In the genomic region with DNA sequence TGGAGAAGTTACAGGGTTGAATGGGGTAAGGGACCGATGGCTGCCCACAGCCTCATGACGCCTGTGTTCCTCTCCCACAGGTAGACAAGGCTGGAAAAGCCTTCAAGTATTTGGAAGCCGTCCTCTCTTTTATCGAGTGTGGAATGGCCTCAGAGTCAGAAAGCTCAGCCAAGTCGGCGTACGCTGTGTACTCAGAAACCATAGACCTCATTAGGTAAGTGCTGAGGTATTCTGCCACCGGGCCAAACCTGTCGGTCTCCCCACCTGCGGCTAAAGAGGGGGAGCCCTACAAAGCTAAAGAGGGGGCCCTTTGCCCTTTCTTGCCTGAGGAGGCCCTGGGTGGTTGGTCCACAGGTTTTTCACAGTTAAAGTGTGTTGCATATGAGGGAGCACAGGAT, we compare ENCODE assay signal across 16 mouse cellular contexts.
DNase-seq lines count a peak whose midpoint lies in the region; ATAC-seq lines count a peak whose summit lies in the region.
"Had no signal": no experiment of that assay in that cellular context is flagged by ENCODE, and none has a peak within 500 bp of the region (broad histone marks: within the 10 kb centered on the region; RNA-seq: fewer than 3 reads in every experiment).

No protein-coding gene starts in this region.

- H3K27me3 ChIP-seq in hindbrain, embryonic 13.5 days: no peaks in the 10 kb centered on the region
- H3K27me3 ChIP-seq in hindbrain, embryonic 14.5 days (ENCODE audit: control insufficient read depth, insufficient read depth, low read length): no peaks in the 10 kb centered on the region
- peaks cover 9% of the 10 kb centered on the region for H3K27me3 ChIP-seq in embryonic facial prominence, embryonic 13.5 days
- no peaks in the 10 kb centered on the region for H3K27me3 ChIP-seq in limb, embryonic 12.5 days
- H3K27me3 ChIP-seq: heart, embryonic 13.5 days; intestine, embryonic 15.5 days; limb, embryonic 15.5 days had no signal

- H3K9me3 ChIP-seq in hindbrain, embryonic 13.5 days: no peaks in the 10 kb centered on the region
- H3K9me3 ChIP-seq in hindbrain, embryonic 14.5 days (ENCODE audit: control insufficient read depth, low read length): no peaks in the 10 kb centered on the region
- H3K9me3 ChIP-seq in embryonic facial prominence, embryonic 13.5 days: no peaks in the 10 kb centered on the region
- H3K9me3 ChIP-seq in limb, embryonic 12.5 days: no peaks in the 10 kb centered on the region
- H3K9me3 ChIP-seq: heart, embryonic 13.5 days; intestine, embryonic 15.5 days; limb, embryonic 15.5 days had no signal

- H3K4me3 ChIP-seq in hindbrain, embryonic 13.5 days: no peak overlapping the region
- H3K4me3 ChIP-seq in hindbrain, embryonic 14.5 days (replicated peaks; ENCODE audit: low read length): no peak overlapping the region
- no peak overlapping the region for H3K4me3 ChIP-seq in embryonic facial prominence, embryonic 13.5 days
- no peak overlapping the region for H3K4me3 ChIP-seq in limb, embryonic 12.5 days (replicated peaks)
- H3K4me3 ChIP-seq: heart, embryonic 13.5 days; intestine, embryonic 15.5 days; limb, embryonic 15.5 days had no signal

- peaks cover 14% of the 10 kb centered on the region for H3K36me3 ChIP-seq in hindbrain, embryonic 13.5 days
- peaks cover 12% of the 10 kb centered on the region; the same call in 1 of the 2 replicates for H3K36me3 ChIP-seq in hindbrain, embryonic 14.5 days (replicated peaks; ENCODE audit: control insufficient read depth, insufficient read depth)
- H3K36me3 ChIP-seq in embryonic facial prominence, embryonic 13.5 days: peaks cover 40% of the 10 kb centered on the region
- H3K36me3 ChIP-seq in limb, embryonic 12.5 days: peaks cover 49% of the 10 kb centered on the region

- ATAC-seq in hindbrain, embryonic 13.5 days (ENCODE audit: low FRiP score): no peak
- ATAC-seq in hindbrain, embryonic 14.5 days (ENCODE audit: low FRiP score): no peak
- ATAC-seq in embryonic facial prominence, embryonic 13.5 days (ENCODE audit: insufficient number of reproducible peaks, insufficient read depth, low FRiP score, low TSS enrichment, low read depth): peak; percentile 22; the same call in 1 of the 2 replicates
- ATAC-seq in limb, embryonic 12.5 days (ENCODE audit: insufficient number of reproducible peaks, insufficient read depth, low FRiP score, low TSS enrichment, low read depth): no peak
- ATAC-seq in cerebellum, adult (ENCODE audit: insufficient number of reproducible peaks, low FRiP score, low TSS enrichment): no peak
- ATAC-seq: intestine, embryonic 15.5 days had no signal

- no peak overlapping the region for H3K9ac ChIP-seq in hindbrain, embryonic 13.5 days
- H3K9ac ChIP-seq in hindbrain, embryonic 14.5 days: no peak overlapping the region
- H3K9ac ChIP-seq in embryonic facial prominence, embryonic 13.5 days: no peak overlapping the region
- no peak overlapping the region for H3K9ac ChIP-seq in limb, embryonic 12.5 days (replicated peaks)
- H3K9ac ChIP-seq: heart, embryonic 13.5 days; intestine, embryonic 15.5 days; limb, embryonic 15.5 days had no signal

- WGBS in hindbrain, embryonic 13.5 days: 90% methylated on average over 10 of the region's 10 CpGs
- WGBS in hindbrain, embryonic 14.5 days: 95% methylated on average over 10 of the region's 10 CpGs
- WGBS in embryonic facial prominence, embryonic 13.5 days: 68% methylated on average over 10 of the region's 10 CpGs
- WGBS in limb, embryonic 12.5 days: 81% methylated on average over 10 of the region's 10 CpGs

- no peak overlapping the region for H3K4me2 ChIP-seq in hindbrain, embryonic 13.5 days
- H3K4me2 ChIP-seq in hindbrain, embryonic 14.5 days (replicated peaks): no peak overlapping the region
- no peak overlapping the region for H3K4me2 ChIP-seq in embryonic facial prominence, embryonic 13.5 days
- no peak overlapping the region for H3K4me2 ChIP-seq in limb, embryonic 12.5 days
- H3K4me2 ChIP-seq: heart, embryonic 13.5 days; intestine, embryonic 15.5 days; limb, embryonic 15.5 days; midbrain, embryonic 11.5 days had no signal

- peak overlapping the region; percentile 52; the same call in 1 of the 2 replicates for H3K27ac ChIP-seq in hindbrain, embryonic 13.5 days
- no peak overlapping the region for H3K27ac ChIP-seq in hindbrain, embryonic 14.5 days
- peak overlapping the region; percentile 17; the same call in 1 of the 2 replicates for H3K27ac ChIP-seq in embryonic facial prominence, embryonic 13.5 days
- H3K27ac ChIP-seq in limb, embryonic 12.5 days: peak overlapping the region; percentile 64; the same call in 1 of the 2 replicates
- H3K27ac ChIP-seq: heart, embryonic 13.5 days; intestine, embryonic 15.5 days; limb, embryonic 15.5 days; macrophage had no signal

- H3K4me1 ChIP-seq in hindbrain, embryonic 13.5 days (replicated peaks): peaks cover 23% of the 10 kb centered on the region
- H3K4me1 ChIP-seq in hindbrain, embryonic 14.5 days (replicated peaks; ENCODE audit: control insufficient read depth, insufficient read depth, low read length): peaks cover 17% of the 10 kb centered on the region
- peaks cover 27% of the 10 kb centered on the region for H3K4me1 ChIP-seq in embryonic facial prominence, embryonic 13.5 days
- peaks cover 24% of the 10 kb centered on the region for H3K4me1 ChIP-seq in limb, embryonic 12.5 days (replicated peaks)
- H3K4me1 ChIP-seq: heart, embryonic 13.5 days; intestine, embryonic 15.5 days had no signal

- DNase-seq in hindbrain, embryonic 14.5 days (ENCODE audit: low spot score): no peak
- DNase-seq in lung, adult 18-20 months: peak; percentile 71 to 80
- no peak for DNase-seq in lung, postnatal 10 days
- DNase-seq in urinary bladder, postnatal 25 days (ENCODE audit: low spot score): no peak
- DNase-seq: adrenal gland, postnatal 10 days; heart, postnatal 4 days; thymus, postnatal 36 days had no signal

Comparison
In these comparisons a context has a peak if more than half of its experiments do, and no peak if none do; other contexts are left out.
1. DNase-seq: peak in lung, adult 18-20 months (2 of 2); none in hindbrain, embryonic 14.5 days (single experiment), lung, postnatal 10 days (single experiment) and urinary bladder, postnatal 25 days (single experiment).